ENCODE assay signal across 9 mouse cellular contexts in the genomic region with DNA sequence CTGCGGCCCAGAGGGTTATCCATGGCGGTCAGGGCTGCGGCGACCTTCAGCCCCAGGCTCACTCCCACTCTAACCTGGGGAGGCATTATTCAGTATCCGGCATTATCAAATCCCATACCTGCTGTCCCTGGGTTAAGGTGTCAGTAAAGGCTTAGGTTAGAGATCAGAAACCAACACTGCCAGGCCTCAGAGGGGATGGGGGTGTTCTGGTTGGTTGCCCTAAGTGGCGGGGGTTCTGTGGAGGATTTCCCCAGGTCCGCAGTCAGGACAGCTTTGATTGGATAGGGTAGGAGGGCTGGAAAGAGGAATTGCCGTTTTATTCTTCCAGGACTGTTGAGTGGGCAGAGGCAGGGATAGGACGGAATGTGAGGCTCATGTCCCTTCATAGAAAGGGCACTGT. TPM values are rescaled to one million over a fixed set of nuclear protein-coding genes. Genes with fewer than 3 reads are reported as not detected.
DNase-seq lines count a peak whose midpoint lies in the region; ATAC-seq and TF ChIP-seq lines count a peak whose summit lies in the region.
"Had no signal": no experiment of that assay in that cellular context is flagged by ENCODE, and none has a peak within 500 bp of the region (broad histone marks: within the 10 kb centered on the region; RNA-seq: fewer than 3 reads in every experiment).

No protein-coding gene starts in this region.

- peak overlapping the region; percentile 60 for H3K4me3 ChIP-seq in heart, postnatal 0 days (ENCODE audit: low read depth, low read length)
- peak overlapping the region; percentile 65 for H3K4me3 ChIP-seq in hindbrain, embryonic 11.5 days (ENCODE audit: low read depth, low read length)
- H3K4me3 ChIP-seq in midbrain, embryonic 11.5 days (ENCODE audit: low read depth, low read length), result peak overlapping the region; percentile 63

- 43% methylated on average over 9 of the region's 9 CpGs for WGBS in heart, postnatal 0 days
- 61% methylated on average over 9 of the region's 9 CpGs for WGBS in hindbrain, embryonic 11.5 days
- 53% methylated on average over 9 of the region's 9 CpGs for WGBS in midbrain, embryonic 11.5 days

- no peak for TF ChIP-seq EP300 in heart, postnatal 0 days (IDR thresholded peaks at IDR 0.05; ENCODE audit: low read depth)

- H3K9me3 ChIP-seq in heart, postnatal 0 days (replicated peaks; ENCODE audit: control insufficient read depth, low read length), result no peaks in the 10 kb centered on the region
- no peaks in the 10 kb centered on the region for H3K9me3 ChIP-seq in hindbrain, embryonic 11.5 days (ENCODE audit: control insufficient read depth, low read length)
- no peaks in the 10 kb centered on the region for H3K9me3 ChIP-seq in midbrain, embryonic 11.5 days (ENCODE audit: control insufficient read depth, low read length)

- in situ Hi-C loops in Patski (cut with MboI; ENCODE audit: low pct_unique_long_range_greater_than_20kb), result loop anchor here (10.0 kb wide), 1 partner anchor 550 kb away; no protein-coding TSS in a partner anchor

- ATAC-seq in heart, postnatal 0 days (ENCODE audit: insufficient read depth, low read depth), result no peak
- ATAC-seq in Patski, result peak; percentile 7
- no peak for ATAC-seq in hindbrain, embryonic 11.5 days (ENCODE audit: low FRiP score)
- ATAC-seq in midbrain, embryonic 11.5 days (ENCODE audit: low FRiP score), result no peak
- no peak for ATAC-seq in erythroid progenitor cell, adult 5-6 weeks (replicated peaks; ENCODE audit: low FRiP score, poor library complexity, severe bottlenecking)

- H3K36me3 ChIP-seq in heart, postnatal 0 days (replicated peaks; ENCODE audit: control insufficient read depth, insufficient read depth, low read length), result peaks cover 29% of the 10 kb centered on the region
- peaks cover 8% of the 10 kb centered on the region; the same call in 1 of the 2 replicates for H3K36me3 ChIP-seq in hindbrain, embryonic 11.5 days (ENCODE audit: control insufficient read depth, insufficient read depth, low read length)
- H3K36me3 ChIP-seq in midbrain, embryonic 11.5 days (ENCODE audit: control insufficient read depth, insufficient read depth, low read length), result peaks cover 24% of the 10 kb centered on the region

- POLR2A ChIA-PET in Patski (lab: Charles Lee), result interaction anchor here (2.1 kb wide), 1 partner anchor 55 kb away, joined by 6 read pairs; the partner anchor contains the start of genes C730034F03Rik, Chkb and Gm44502

- H3K9ac ChIP-seq in heart, postnatal 0 days (replicated peaks; ENCODE audit: low read depth, low read length), result peak overlapping the region; percentile 57
- H3K9ac ChIP-seq in hindbrain, embryonic 11.5 days (ENCODE audit: low read depth, low read length), result peak overlapping the region; percentile 88
- peak overlapping the region; percentile 86 for H3K9ac ChIP-seq in midbrain, embryonic 11.5 days (ENCODE audit: low read length)

- DNase-seq in heart, postnatal 0 days (ENCODE audit: low spot score), result no peak
- DNase-seq in heart, adult 8-10 months (ENCODE audit: low spot score), result no peak
- DNase-seq in Patski (ENCODE audit: low read depth, low spot score), result no peak
- no peak for DNase-seq in hindbrain, embryonic 11.5 days (ENCODE audit: low spot score)
- DNase-seq in midbrain, embryonic 11.5 days (ENCODE audit: low spot score, missing footprints), result peak; percentile 84
- DNase-seq in right cerebral cortex, postnatal 14 days, result no peak
- no peak for DNase-seq in embryo, embryonic 9.5 days (ENCODE audit: extremely low spot score)

- peak overlapping the region; percentile 79 for H3K4me2 ChIP-seq in heart, postnatal 0 days (ENCODE audit: low read depth, low read length)
- peak overlapping the region; percentile 88 for H3K4me2 ChIP-seq in hindbrain, embryonic 11.5 days (replicated peaks; ENCODE audit: low read depth, low read length)
- peak overlapping the region; percentile 81 for H3K4me2 ChIP-seq in midbrain, embryonic 11.5 days

- TF ChIP-seq CTCF in heart, postnatal 0 days (IDR thresholded peaks at IDR 0.05; ENCODE audit: low read depth), result no peak
- TF ChIP-seq CTCF in Patski (IDR thresholded peaks at IDR 0.05), result no peak

- peak overlapping the region; percentile 87 for H3K27ac ChIP-seq in heart, postnatal 0 days (ENCODE audit: low read depth)
- H3K27ac ChIP-seq in hindbrain, embryonic 11.5 days (ENCODE audit: low read depth, low read length), result 0 out of 2 replicates have a peak overlapping the region, but pooled peaks have one; percentile 89
- H3K27ac ChIP-seq in midbrain, embryonic 11.5 days (ENCODE audit: low read depth, low read length), result peak overlapping the region; percentile 89; the same call in 1 of the 2 replicates

- peaks cover 32% of the 10 kb centered on the region for H3K27me3 ChIP-seq in heart, postnatal 0 days (ENCODE audit: control insufficient read depth, insufficient read depth, low read length)
- peaks cover 16% of the 10 kb centered on the region for H3K27me3 ChIP-seq in Patski
- H3K27me3 ChIP-seq in hindbrain, embryonic 11.5 days (ENCODE audit: control insufficient read depth, insufficient read depth, low read length), result peaks cover 29% of the 10 kb centered on the region
- peaks cover 34% of the 10 kb centered on the region for H3K27me3 ChIP-seq in midbrain, embryonic 11.5 days (ENCODE audit: control insufficient read depth, insufficient read depth, low read length)

- CTCF ChIA-PET in Patski (lab: Charles Lee), result interaction anchor here (0.9 to 2.9 kb wide), 13 partner anchors 10 to 158 kb away, joined by 3 to 20 read pairs (median 3); partner anchors contain the start of genes Lmf2 and Ncaph2

- H3K4me1 ChIP-seq in heart, postnatal 0 days (ENCODE audit: control insufficient read depth, insufficient read depth), result peaks cover 12% of the 10 kb centered on the region; the same call in 1 of the 2 replicates
- peaks cover 4% of the 10 kb centered on the region for H3K4me1 ChIP-seq in hindbrain, embryonic 11.5 days (replicated peaks; ENCODE audit: control insufficient read depth, insufficient read depth, low read length)
- H3K4me1 ChIP-seq in midbrain, embryonic 11.5 days (ENCODE audit: control insufficient read depth, insufficient read depth, low read length), result peaks cover 20% of the 10 kb centered on the region

RNA-seq across cellular contexts. Expression of gene Sco2, which starts 0.7 kb away (rescaled TPM):
- total RNA-seq in heart, postnatal 0 days (2014; rRNA removed; ENCODE audit: low replicate concordance), result 29.0 and 30.6 TPM in 2 replicates
- 8.1 and 9.4 TPM in 2 replicates for polyA plus RNA-seq in heart, postnatal 0 days (2015; fragmentation: Nextera tagmentation; extraction: Ambion mirVana)
- 10 to 100 TPM; 21.9 to 32.0 (median 24.4) TPM for total RNA-seq in heart, adult 8-10 months (2022)
- polyA plus RNA-seq in Patski (2021), result 24.2 TPM
- polyA plus RNA-seq in hindbrain, embryonic 11.5 days (2014; fragmentation: Nextera tagmentation; extraction: Ambion mirVana), result 7.4 and 7.9 TPM in 2 replicates
- polyA plus RNA-seq in midbrain, embryonic 11.5 days (2014; fragmentation: Nextera tagmentation; extraction: Ambion mirVana), result 5.8 and 6.0 TPM in 2 replicates
- 2.9 TPM in 1 of 2 replicates, not detected in the other for total RNA-seq in erythroid progenitor cell, adult 5-6 weeks (2015; ENCODE audit: low replicate concordance)
- total RNA-seq in erythroid progenitor cell, adult 5-6 weeks (2017; ENCODE audit: low replicate concordance), result 0.23 and 5.1 TPM in 2 replicates

RNA-seq across cellular contexts. Expression of gene Tymp, which starts 2.5 kb away (rescaled TPM):
- total RNA-seq in heart, postnatal 0 days (2014; rRNA removed; ENCODE audit: low replicate concordance), result 1.6 and 7.2 TPM in 2 replicates
- polyA plus RNA-seq in heart, postnatal 0 days (2015; fragmentation: Nextera tagmentation; extraction: Ambion mirVana), result 1.3 and 1.4 TPM in 2 replicates
- under 1 TPM; 0.22 to 0.72 (median 0.31) TPM for total RNA-seq in heart, adult 8-10 months (2022)
- polyA plus RNA-seq in Patski (2021), result 3.0 TPM
- 1.4 and 1.7 TPM in 2 replicates for polyA plus RNA-seq in hindbrain, embryonic 11.5 days (2014; fragmentation: Nextera tagmentation; extraction: Ambion mirVana)
- 1.2 and 1.9 TPM in 2 replicates for polyA plus RNA-seq in midbrain, embryonic 11.5 days (2014; fragmentation: Nextera tagmentation; extraction: Ambion mirVana)
- not detected in 2 replicates for total RNA-seq in erythroid progenitor cell, adult 5-6 weeks (2015; ENCODE audit: low replicate concordance)
- not detected in 2 replicates for total RNA-seq in erythroid progenitor cell, adult 5-6 weeks (2017; ENCODE audit: low replicate concordance)

RNA-seq across cellular contexts. Expression of gene Odf3b, which starts 4.7 kb away (rescaled TPM):
- 0.46 TPM in 1 of 2 replicates, not detected in the other for total RNA-seq in heart, postnatal 0 days (2014; rRNA removed; ENCODE audit: low replicate concordance)
- polyA plus RNA-seq in heart, postnatal 0 days (2015; fragmentation: Nextera tagmentation; extraction: Ambion mirVana), result 0.67 and 1.7 TPM in 2 replicates
- total RNA-seq in heart, adult 8-10 months (2022), result 1 to 10 TPM in 3 of 4 experiments, under 1 TPM in 1; 0.41 to 2.3 (median 2.2) TPM
- 0.36 TPM for polyA plus RNA-seq in Patski (2021)
- polyA plus RNA-seq in hindbrain, embryonic 11.5 days (2014; fragmentation: Nextera tagmentation; extraction: Ambion mirVana), result 1.7 and 2.6 TPM in 2 replicates
- 0.26 and 0.64 TPM in 2 replicates for polyA plus RNA-seq in midbrain, embryonic 11.5 days (2014; fragmentation: Nextera tagmentation; extraction: Ambion mirVana)
- not detected in 2 replicates for total RNA-seq in erythroid progenitor cell, adult 5-6 weeks (2015; ENCODE audit: low replicate concordance)
- total RNA-seq in erythroid progenitor cell, adult 5-6 weeks (2017; ENCODE audit: low replicate concordance), result not detected in 2 replicates

RNA-seq across cellular contexts. Expression of gene Klhdc7b, which starts 10.4 kb away (rescaled TPM):
- not detected in 2 replicates for total RNA-seq in heart, postnatal 0 days (2014; rRNA removed; ENCODE audit: low replicate concordance)
- not detected in 2 replicates for polyA plus RNA-seq in heart, postnatal 0 days (2015; fragmentation: Nextera tagmentation; extraction: Ambion mirVana)
- total RNA-seq in heart, adult 8-10 months (2022), result not detected
- not detected for polyA plus RNA-seq in Patski (2021)
- polyA plus RNA-seq in hindbrain, embryonic 11.5 days (2014; fragmentation: Nextera tagmentation; extraction: Ambion mirVana), result not detected in 2 replicates
- not detected in 2 replicates for polyA plus RNA-seq in midbrain, embryonic 11.5 days (2014; fragmentation: Nextera tagmentation; extraction: Ambion mirVana)
- not detected in 2 replicates for total RNA-seq in erythroid progenitor cell, adult 5-6 weeks (2015; ENCODE audit: low replicate concordance)
- not detected in 2 replicates for total RNA-seq in erythroid progenitor cell, adult 5-6 weeks (2017; ENCODE audit: low replicate concordance)
- total RNA-seq: gastrocnemius, adult 18-20 months had no signal

RNA-seq across cellular contexts. Expression of gene Ncaph2, which starts 18.8 kb away (rescaled TPM):
- 83.8 and 136 TPM in 2 replicates for total RNA-seq in heart, postnatal 0 days (2014; rRNA removed; ENCODE audit: low replicate concordance)
- polyA plus RNA-seq in heart, postnatal 0 days (2015; fragmentation: Nextera tagmentation; extraction: Ambion mirVana), result 59.4 and 64.3 TPM in 2 replicates
- total RNA-seq in heart, adult 8-10 months (2022), result 10 to 100 TPM; 52.8 to 67.4 (median 57.4) TPM
- polyA plus RNA-seq in Patski (2021), result 106 TPM
- 133 and 140 TPM in 2 replicates for polyA plus RNA-seq in hindbrain, embryonic 11.5 days (2014; fragmentation: Nextera tagmentation; extraction: Ambion mirVana)
- polyA plus RNA-seq in midbrain, embryonic 11.5 days (2014; fragmentation: Nextera tagmentation; extraction: Ambion mirVana), result 155 and 168 TPM in 2 replicates
- 195 and 215 TPM in 2 replicates for total RNA-seq in erythroid progenitor cell, adult 5-6 weeks (2015; ENCODE audit: low replicate concordance)
- total RNA-seq in erythroid progenitor cell, adult 5-6 weeks (2017; ENCODE audit: low replicate concordance), result 221 and 330 TPM in 2 replicates
